In genomic region chr4:59625998-59626910, GRCm38 (mm10) we compare ENCODE assay signal across 8 mouse cellular contexts. TPM values are rescaled to one million over a fixed set of nuclear protein-coding genes. Genes with fewer than 3 reads are reported as not detected.
DNase-seq lines count a peak whose midpoint lies in the region; ATAC-seq and TF ChIP-seq lines count a peak whose summit lies in the region.

E130308A19Rik (plus strand) TSS chr4:59626211.

- H3K27ac ChIP-seq in embryonic facial prominence, embryonic 12.5 days: peak within 1 kb of the TSS; percentile 86
- H3K27ac ChIP-seq in heart, adult 2 months: peak within 1 kb of the TSS; percentile 73
- H3K27ac ChIP-seq in limb, embryonic 14.5 days (replicated peaks; ENCODE audit: low read depth, low read length): peak within 1 kb of the TSS; percentile 67; the same call in 1 of the 2 replicates
- H3K27ac ChIP-seq in midbrain, embryonic 16.5 days (ENCODE audit: low read length): peak within 1 kb of the TSS; percentile 91
- H3K27ac ChIP-seq in spleen, adult 2 months (ENCODE audit: insufficient read depth, low read length): peak within 1 kb of the TSS; percentile 85

- peak within 1 kb of the TSS; percentile 84 for H3K4me2 ChIP-seq in embryonic facial prominence, embryonic 12.5 days (replicated peaks)
- peak within 1 kb of the TSS; percentile 77 for H3K4me2 ChIP-seq in limb, embryonic 14.5 days (replicated peaks; ENCODE audit: low read depth, low read length, severe bottlenecking)
- peak within 1 kb of the TSS; percentile 66 for H3K4me2 ChIP-seq in midbrain, embryonic 16.5 days (ENCODE audit: low read length)

- TF ChIP-seq CTCF in heart, adult 2 months (IDR thresholded peaks at IDR 0.05): peak; percentile 43
- no peak for TF ChIP-seq CTCF in spleen, adult 2 months (IDR thresholded peaks at IDR 0.05; ENCODE audit: extremely low read depth, insufficient read depth, insufficient read length, insufficient replicate concordance)

- no peaks in the 10 kb centered on the region for H3K9me3 ChIP-seq in embryonic facial prominence, embryonic 12.5 days
- no peaks in the 10 kb centered on the region for H3K9me3 ChIP-seq in limb, embryonic 14.5 days (ENCODE audit: control insufficient read depth, low read length)
- no peaks in the 10 kb centered on the region for H3K9me3 ChIP-seq in midbrain, embryonic 16.5 days (replicated peaks; ENCODE audit: control insufficient read depth, low read length, poor library complexity, severe bottlenecking)

- no peaks in the 10 kb centered on the region for H3K36me3 ChIP-seq in embryonic facial prominence, embryonic 12.5 days
- no peaks in the 10 kb centered on the region; the same call in 1 of the 2 replicates for H3K36me3 ChIP-seq in heart, adult 2 months (ENCODE audit: control insufficient read depth, insufficient read depth, low read length)
- no peaks in the 10 kb centered on the region for H3K36me3 ChIP-seq in limb, embryonic 14.5 days (ENCODE audit: control insufficient read depth, insufficient read depth, low read length)
- H3K36me3 ChIP-seq in midbrain, embryonic 16.5 days (ENCODE audit: control insufficient read depth, insufficient read depth, low read length): no peaks in the 10 kb centered on the region; the same call in 1 of the 2 replicates
- H3K36me3 ChIP-seq in spleen, adult 2 months (ENCODE audit: control insufficient read depth, insufficient read depth, low read length): no peaks in the 10 kb centered on the region

- WGBS in embryonic facial prominence, embryonic 12.5 days: under 1% methylated on average over 106 of the region's 120 CpGs
- whole genome bisulfite sequencing in heart, adult 2 months: under 1% methylated on average over 102 of the region's 120 CpGs
- 5% methylated on average over 57 of the region's 120 CpGs for WGBS in limb, embryonic 14.5 days
- under 1% methylated on average over 80 of the region's 120 CpGs for WGBS in midbrain, embryonic 16.5 days
- 1% methylated on average over 113 of the region's 120 CpGs for WGBS in spleen, adult 2 months

- peak within 1 kb of the TSS; percentile 85 for H3K9ac ChIP-seq in embryonic facial prominence, embryonic 12.5 days
- H3K9ac ChIP-seq in heart, adult 2 months (ENCODE audit: low read depth, low read length): peak within 1 kb of the TSS; percentile 94
- H3K9ac ChIP-seq in limb, embryonic 14.5 days (ENCODE audit: low read depth, low read length, severe bottlenecking): peak within 1 kb of the TSS; percentile 84
- peak within 1 kb of the TSS; percentile 88 for H3K9ac ChIP-seq in midbrain, embryonic 16.5 days (ENCODE audit: low read depth, low read length)

- H3K27me3 ChIP-seq in embryonic facial prominence, embryonic 12.5 days: no peaks in the 10 kb centered on the region
- no peaks in the 10 kb centered on the region for H3K27me3 ChIP-seq in heart, adult 2 months (ENCODE audit: control insufficient read depth, insufficient read depth, low read length)
- no peaks in the 10 kb centered on the region for H3K27me3 ChIP-seq in limb, embryonic 14.5 days (ENCODE audit: control insufficient read depth, insufficient read depth, low read length)
- H3K27me3 ChIP-seq in midbrain, embryonic 16.5 days (ENCODE audit: control insufficient read depth, insufficient read depth, low read depth, low read length): no peaks in the 10 kb centered on the region
- no peaks in the 10 kb centered on the region for H3K27me3 ChIP-seq in spleen, adult 2 months (ENCODE audit: control insufficient read depth, insufficient read depth, low read length)

- peaks cover 14% of the 10 kb centered on the region for H3K4me1 ChIP-seq in embryonic facial prominence, embryonic 12.5 days
- H3K4me1 ChIP-seq in heart, adult 2 months (ENCODE audit: control insufficient read depth, insufficient read depth, low read length): no peaks in the 10 kb centered on the region
- no peaks in the 10 kb centered on the region for H3K4me1 ChIP-seq in limb, embryonic 14.5 days (ENCODE audit: control insufficient read depth, insufficient read depth, low read length)
- H3K4me1 ChIP-seq in midbrain, embryonic 16.5 days (ENCODE audit: control insufficient read depth, insufficient read depth, low read length): peaks cover 26% of the 10 kb centered on the region
- H3K4me1 ChIP-seq in spleen, adult 2 months (ENCODE audit: control insufficient read depth, insufficient read depth, insufficient read length): no peaks in the 10 kb centered on the region

- H3K4me3 ChIP-seq in embryonic facial prominence, embryonic 12.5 days: peak within 1 kb of the TSS; percentile 98
- peak within 1 kb of the TSS; percentile 85 for H3K4me3 ChIP-seq in heart, adult 2 months
- H3K4me3 ChIP-seq in limb, embryonic 14.5 days (replicated peaks; ENCODE audit: low read length): peak within 1 kb of the TSS; percentile 97
- peak within 1 kb of the TSS; percentile 78 for H3K4me3 ChIP-seq in midbrain, embryonic 16.5 days (ENCODE audit: low read depth, low read length)
- H3K4me3 ChIP-seq in spleen, adult 2 months (ENCODE audit: extremely low read depth, insufficient read depth, insufficient read length): peak within 1 kb of the TSS; percentile 100

- peak; percentile 93 for ATAC-seq in embryonic facial prominence, embryonic 12.5 days (ENCODE audit: insufficient number of reproducible peaks, insufficient read depth, low FRiP score, low TSS enrichment)
- peak; percentile 93 for ATAC-seq in limb, embryonic 14.5 days (ENCODE audit: low FRiP score, low read depth)
- ATAC-seq in midbrain, embryonic 16.5 days: peak; percentile 92

- TF ChIP-seq POLR2A in heart, adult 2 months (IDR thresholded peaks at IDR 0.05; ENCODE audit: insufficient read depth, low read depth, low read length): peak; percentile 54; the same call in 1 of the 2 replicates
- 0 out of 2 replicates have a peak, but pooled peaks have one; percentile 40 for TF ChIP-seq POLR2A in limb, embryonic 14.5 days (IDR thresholded peaks at IDR 0.05; ENCODE audit: borderline replicate concordance, extremely low read depth, insufficient read depth, insufficient read length)
- TF ChIP-seq POLR2A in spleen, adult 2 months (IDR thresholded peaks at IDR 0.05; ENCODE audit: low read depth, low read length): peak; percentile 52

- H3K79me2 ChIP-seq in heart, adult 2 months (replicated peaks; ENCODE audit: control insufficient read depth, insufficient read depth, low read length): no peaks in the 10 kb centered on the region; the same call in 1 of the 2 replicates

- DNase-seq in layer of hippocampus, adult 11-12 months (ENCODE audit: low spot score): peak; percentile 67
- no peak for DNase-seq in layer of hippocampus, adult 9-10 months (ENCODE audit: low spot score)
- peak; percentile 84 to 88 for DNase-seq in heart, adult 2 months
- DNase-seq in kidney, adult 8-10 months: peak; percentile 70 to 74
- peak; percentile 84 for DNase-seq in limb, embryonic 14.5 days (ENCODE audit: low spot score)
- peak; percentile 50 to 78 for DNase-seq in spleen, adult 2 months (ENCODE audit: low read depth in 1 of 2, low spot score in 2 of 2)

- intact Hi-C loops in heart, adult 2 months (cut with DNase I): loop anchor here (1.0 to 5.0 kb wide), 2 partner anchors 157 to 246 kb away; no protein-coding TSS in a partner anchor

- no peak for TF ChIP-seq EP300 in heart, adult 2 months (IDR thresholded peaks at IDR 0.05; ENCODE audit: insufficient read depth, low read depth, low read length)

RNA-seq across cellular contexts. Expression of gene E130308A19Rik, which starts in this region (rescaled TPM):
- polyA plus RNA-seq in embryonic facial prominence, embryonic 12.5 days (2016; fragmentation: Nextera tagmentation; extraction: Ambion mirVana): 37.3 and 40.3 TPM in 2 replicates
- 1 to 10 TPM; 6.5 to 7.2 TPM for total RNA-seq in heart, adult 2 months (2021)
- polyA plus RNA-seq in heart, adult 2 months (2012; rRNA removed): 3.8 and 5.6 TPM in 2 replicates
- 7.6 and 8.2 TPM in 2 replicates for polyA plus RNA-seq in limb, embryonic 14.5 days (2012; rRNA removed)
- 17.6 and 19.7 TPM in 2 replicates for polyA plus RNA-seq in limb, embryonic 14.5 days (2014; fragmentation: Nextera tagmentation; extraction: Ambion mirVana)
- polyA plus RNA-seq in midbrain, embryonic 16.5 days (2015; fragmentation: Nextera tagmentation; extraction: Ambion mirVana): 38.1 and 51.2 TPM in 2 replicates
- 5.1 and 5.4 TPM in 2 replicates for polyA plus RNA-seq in spleen, adult 2 months (2012; rRNA removed)
